In the genomic region with DNA sequence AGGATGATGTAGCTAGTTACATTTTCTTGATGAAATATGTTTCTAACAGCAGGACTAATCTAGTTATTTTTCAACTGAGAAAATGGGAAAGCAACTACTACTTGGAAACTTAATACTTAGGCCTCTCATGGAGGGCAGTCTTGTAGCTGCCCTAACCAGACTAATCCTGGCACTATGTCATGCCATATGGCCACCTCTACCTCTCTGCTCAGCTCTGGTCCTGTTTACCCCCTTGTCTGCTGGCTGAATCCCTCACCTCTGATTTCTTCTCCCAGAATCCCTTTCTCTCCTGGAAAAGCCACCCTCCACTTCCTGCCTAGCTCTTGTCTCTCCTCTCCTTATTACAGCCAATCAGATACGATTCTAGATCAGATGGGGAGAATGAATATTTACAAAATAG, we compare ENCODE assay signal across 17 mouse cellular contexts. TPM values are rescaled to one million over a fixed set of nuclear protein-coding genes. Genes with fewer than 3 reads are reported as not detected.
DNase-seq lines count a peak whose midpoint lies in the region; ATAC-seq and TF ChIP-seq lines count a peak whose summit lies in the region.
"Had no signal": no experiment of that assay in that cellular context is flagged by ENCODE, and none has a peak within 500 bp of the region (broad histone marks: within the 10 kb centered on the region; RNA-seq: fewer than 3 reads in every experiment).

No protein-coding gene starts in this region.

- no peaks in the 10 kb centered on the region for H3K27me3 ChIP-seq in hindbrain, embryonic 14.5 days (ENCODE audit: control insufficient read depth, insufficient read depth, low read length)
- H3K27me3 ChIP-seq in hindbrain, embryonic 11.5 days (ENCODE audit: control insufficient read depth, insufficient read depth, low read length) = no peaks in the 10 kb centered on the region
- H3K27me3 ChIP-seq in hindbrain, postnatal 0 days (ENCODE audit: insufficient read depth, low read length) = no peaks in the 10 kb centered on the region
- H3K27me3 ChIP-seq in forebrain, embryonic 14.5 days (replicated peaks; ENCODE audit: control insufficient read depth, insufficient read depth, low read length) = no peaks in the 10 kb centered on the region; the same call in 1 of the 2 replicates

- intact Hi-C loops in gastrocnemius, postnatal 14 days (cut with DNase I; ENCODE audit: low total_unique reads) = loop anchor here (10.0 kb wide), 1 partner anchor 174 kb away; no protein-coding TSS in a partner anchor

- H3K4me2 ChIP-seq in hindbrain, embryonic 14.5 days (replicated peaks) = peak overlapping the region; percentile 51
- no peak overlapping the region for H3K4me2 ChIP-seq in hindbrain, embryonic 11.5 days (replicated peaks; ENCODE audit: low read depth, low read length)
- peak overlapping the region; percentile 59 for H3K4me2 ChIP-seq in hindbrain, postnatal 0 days (ENCODE audit: low read depth, low read length)
- no peak overlapping the region for H3K4me2 ChIP-seq in forebrain, embryonic 14.5 days (ENCODE audit: low read length)

- H3K27ac ChIP-seq in hindbrain, embryonic 14.5 days = no peak overlapping the region
- no peak overlapping the region for H3K27ac ChIP-seq in hindbrain, embryonic 11.5 days (ENCODE audit: low read depth, low read length)
- H3K27ac ChIP-seq in hindbrain, postnatal 0 days = no peak overlapping the region
- no peak overlapping the region for H3K27ac ChIP-seq in forebrain, embryonic 14.5 days (ENCODE audit: low read depth, low read length)

- H3K9ac ChIP-seq in hindbrain, embryonic 14.5 days = no peak overlapping the region
- no peak overlapping the region for H3K9ac ChIP-seq in hindbrain, embryonic 11.5 days (ENCODE audit: low read depth, low read length)
- H3K9ac ChIP-seq in hindbrain, postnatal 0 days (replicated peaks; ENCODE audit: low read length) = no peak overlapping the region
- H3K9ac ChIP-seq in forebrain, embryonic 14.5 days (ENCODE audit: low read length) = no peak overlapping the region

- H3K9me3 ChIP-seq in hindbrain, embryonic 14.5 days (ENCODE audit: control insufficient read depth, low read length) = no peaks in the 10 kb centered on the region
- no peaks in the 10 kb centered on the region for H3K9me3 ChIP-seq in hindbrain, embryonic 11.5 days (ENCODE audit: control insufficient read depth, low read length)
- H3K9me3 ChIP-seq in hindbrain, postnatal 0 days (ENCODE audit: low read length) = no peaks in the 10 kb centered on the region
- H3K9me3 ChIP-seq in forebrain, embryonic 14.5 days (replicated peaks; ENCODE audit: control insufficient read depth, low read length) = no peaks in the 10 kb centered on the region
- H3K9me3 ChIP-seq: embryonic facial prominence, embryonic 15.5 days had no signal

- DNase-seq in hindbrain, embryonic 14.5 days (ENCODE audit: low spot score) = no peak
- DNase-seq in hindbrain, embryonic 11.5 days (ENCODE audit: low spot score) = no peak
- peak; percentile 27 for DNase-seq in 3T3-L1 (ENCODE audit: low read depth, low spot score)
- peak; percentile 28 for DNase-seq in cerebellum, adult 11 months
- DNase-seq in hindbrain, postnatal 0 days (ENCODE audit: low spot score) = no peak
- no peak for DNase-seq in gastrocnemius, postnatal 14 days
- DNase-seq in forebrain, embryonic 14.5 days (ENCODE audit: low spot score) = no peak
- DNase-seq: adrenal gland, adult 8-10 months; heart, adult 2 months; kidney, postnatal 25 days; lung, postnatal 10 days; thymus, adult 18-20 months had no signal

- no peak for ATAC-seq in hindbrain, embryonic 14.5 days (ENCODE audit: low FRiP score)
- no peak for ATAC-seq in hindbrain, embryonic 11.5 days (ENCODE audit: low FRiP score)
- ATAC-seq in hindbrain, postnatal 0 days = no peak
- ATAC-seq in forebrain, embryonic 14.5 days = no peak

- H3K4me3 ChIP-seq in hindbrain, embryonic 14.5 days (replicated peaks; ENCODE audit: low read length) = no peak overlapping the region
- H3K4me3 ChIP-seq in hindbrain, embryonic 11.5 days (ENCODE audit: low read depth, low read length) = no peak overlapping the region
- H3K4me3 ChIP-seq in hindbrain, postnatal 0 days (ENCODE audit: low read length) = no peak overlapping the region
- H3K4me3 ChIP-seq in forebrain, embryonic 14.5 days (ENCODE audit: low read depth, low read length) = no peak overlapping the region

- WGBS in hindbrain, embryonic 14.5 days = 88% methylated on average over 1 of the region's 1 CpGs
- 92% methylated on average over 1 of the region's 1 CpGs for WGBS in hindbrain, embryonic 11.5 days
- 89% methylated on average over 1 of the region's 1 CpGs for whole genome bisulfite sequencing in hindbrain, postnatal 0 days
- 93% methylated on average over 1 of the region's 1 CpGs for WGBS in forebrain, embryonic 14.5 days

- H3K4me1 ChIP-seq in hindbrain, embryonic 14.5 days (replicated peaks; ENCODE audit: control insufficient read depth, insufficient read depth, low read length) = no peaks in the 10 kb centered on the region
- no peaks in the 10 kb centered on the region for H3K4me1 ChIP-seq in hindbrain, embryonic 11.5 days (replicated peaks; ENCODE audit: control insufficient read depth, insufficient read depth, low read length)
- H3K4me1 ChIP-seq in hindbrain, postnatal 0 days (ENCODE audit: insufficient read depth, low read length) = peaks cover 4% of the 10 kb centered on the region; the same call in 1 of the 2 replicates
- H3K4me1 ChIP-seq in forebrain, embryonic 14.5 days (ENCODE audit: control insufficient read depth, insufficient read depth, low read length) = no peaks in the 10 kb centered on the region

- H3K36me3 ChIP-seq in hindbrain, embryonic 14.5 days (replicated peaks; ENCODE audit: control insufficient read depth, insufficient read depth) = no peaks in the 10 kb centered on the region
- no peaks in the 10 kb centered on the region for H3K36me3 ChIP-seq in hindbrain, embryonic 11.5 days (ENCODE audit: control insufficient read depth, insufficient read depth, low read length)
- no peaks in the 10 kb centered on the region for H3K36me3 ChIP-seq in hindbrain, postnatal 0 days (ENCODE audit: insufficient read depth, low read length)
- H3K36me3 ChIP-seq in forebrain, embryonic 14.5 days (ENCODE audit: control insufficient read depth, insufficient read depth, low read length) = no peaks in the 10 kb centered on the region
- H3K36me3 ChIP-seq: embryonic facial prominence, embryonic 15.5 days had no signal

- TF ChIP-seq CTCF in hindbrain, postnatal 0 days (IDR thresholded peaks at IDR 0.05; ENCODE audit: low read depth) = no peak

RNA-seq across cellular contexts. Expression of a gene that starts 1.4 kb away (rescaled TPM):
- 31.4 and 34.1 TPM in 2 replicates for polyA plus RNA-seq in hindbrain, embryonic 14.5 days (2014; fragmentation: Nextera tagmentation; extraction: Ambion mirVana)
- 18.6 and 19.3 TPM in 2 replicates for polyA plus RNA-seq in hindbrain, embryonic 11.5 days (2014; fragmentation: Nextera tagmentation; extraction: Ambion mirVana)
- total RNA-seq in hindbrain, postnatal 0 days (2014; rRNA removed) = 21.1 and 22.8 TPM in 2 replicates
- polyA plus RNA-seq in hindbrain, postnatal 0 days (2015; fragmentation: Nextera tagmentation; extraction: Ambion mirVana) = 45.4 and 47.0 TPM in 2 replicates
- 10 to 100 TPM; 11.4 to 11.6 TPM for total RNA-seq in gastrocnemius, postnatal 14 days (2021)
- polyA plus RNA-seq in forebrain, embryonic 14.5 days (2014; fragmentation: Nextera tagmentation; extraction: Ambion mirVana) = 24.0 and 26.2 TPM in 2 replicates

RNA-seq across cellular contexts. Expression of a gene that starts 39.3 kb away (rescaled TPM):
- not detected in 2 replicates for polyA plus RNA-seq in hindbrain, embryonic 14.5 days (2014; fragmentation: Nextera tagmentation; extraction: Ambion mirVana)
- polyA plus RNA-seq in hindbrain, embryonic 11.5 days (2014; fragmentation: Nextera tagmentation; extraction: Ambion mirVana) = not detected in 2 replicates
- not detected in 2 replicates for total RNA-seq in hindbrain, postnatal 0 days (2014; rRNA removed)
- polyA plus RNA-seq in hindbrain, postnatal 0 days (2015; fragmentation: Nextera tagmentation; extraction: Ambion mirVana) = 0.05 TPM in 1 of 2 replicates, not detected in the other
- not detected for total RNA-seq in gastrocnemius, postnatal 14 days (2021)
- polyA plus RNA-seq in forebrain, embryonic 14.5 days (2014; fragmentation: Nextera tagmentation; extraction: Ambion mirVana) = 0.09 TPM in 1 of 2 replicates, not detected in the other
- total RNA-seq: adrenal gland, adult 8-10 months; heart, adult 2 months; hematopoietic stem cell, adult 5-6 weeks; left cerebral cortex, adult 18-20 months had no signal
- polyA plus RNA-seq: CD4-positive, CD25-positive, alpha-beta regulatory T cell, adult 4 months; frontal cortex, adult 2 months; heart, adult 2 months had no signal

Comparison
In these comparisons a context has a peak if more than half of its experiments do, and no peak if none do; other contexts are left out.
1. H3K4me2 ChIP-seq: peak in hindbrain, embryonic 14.5 days (single experiment) and hindbrain, postnatal 0 days (single experiment); none in hindbrain, embryonic 11.5 days (single experiment) and forebrain, embryonic 14.5 days (single experiment).
2. DNase-seq: peak in 3T3-L1 (single experiment) and cerebellum, adult 11 months (single experiment); none in hindbrain, embryonic 14.5 days (single experiment), hindbrain, embryonic 11.5 days (single experiment), hindbrain, postnatal 0 days (single experiment), gastrocnemius, postnatal 14 days (single experiment) and forebrain, embryonic 14.5 days (single experiment).